Mouse (Mus musculus): ENCODE data around the gene Eci2. TPM values are rescaled to one million over a fixed set of nuclear protein-coding genes. Genes with fewer than 3 reads are reported as not detected.
"Not testable (repeated sequence)": the region's sequence is repeated elsewhere in the genome, so short reads cannot be mapped to it uniquely, and the experiment has no call there.

The Eci2 gene
- total RNA-seq, 2 experiments from 2014 or later, result 58.2 to 59.3 TPM

- DNase-seq, result no peak
These were observed 33.3 kb downstream of the Eci2 start for GRCm38 (mm10) chr13:34993595-34993982.

DNA sequence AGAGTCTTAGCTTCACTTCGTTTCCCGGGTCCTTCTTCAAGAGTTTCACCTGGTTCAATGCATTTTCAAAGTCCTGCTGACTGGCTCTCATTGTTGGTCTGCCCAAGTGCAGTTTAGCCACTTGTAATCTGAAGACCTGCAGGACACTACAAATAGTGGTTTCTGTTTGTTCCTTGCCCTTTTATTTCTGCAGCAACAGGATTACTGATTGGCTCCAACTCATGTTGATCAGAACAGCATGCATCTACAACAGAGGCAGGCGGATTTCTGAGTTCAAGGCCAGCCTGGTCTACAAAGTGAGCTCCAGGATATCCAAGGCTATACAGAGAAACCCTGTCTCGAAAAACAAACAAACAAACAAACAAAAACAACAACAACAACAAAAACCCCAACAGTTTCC lies 33.8 kb downstream of the Eci2 start:
- DNase-seq, result no peak
- intact Hi-C loops (cut with DNase I), result no loop called here

More at GRCm38 (mm10) chr13:34993595-34993982, 33.3 kb downstream of the Eci2 start:
- intact Hi-C loops (cut with DNase I), result no loop called here

DNA sequence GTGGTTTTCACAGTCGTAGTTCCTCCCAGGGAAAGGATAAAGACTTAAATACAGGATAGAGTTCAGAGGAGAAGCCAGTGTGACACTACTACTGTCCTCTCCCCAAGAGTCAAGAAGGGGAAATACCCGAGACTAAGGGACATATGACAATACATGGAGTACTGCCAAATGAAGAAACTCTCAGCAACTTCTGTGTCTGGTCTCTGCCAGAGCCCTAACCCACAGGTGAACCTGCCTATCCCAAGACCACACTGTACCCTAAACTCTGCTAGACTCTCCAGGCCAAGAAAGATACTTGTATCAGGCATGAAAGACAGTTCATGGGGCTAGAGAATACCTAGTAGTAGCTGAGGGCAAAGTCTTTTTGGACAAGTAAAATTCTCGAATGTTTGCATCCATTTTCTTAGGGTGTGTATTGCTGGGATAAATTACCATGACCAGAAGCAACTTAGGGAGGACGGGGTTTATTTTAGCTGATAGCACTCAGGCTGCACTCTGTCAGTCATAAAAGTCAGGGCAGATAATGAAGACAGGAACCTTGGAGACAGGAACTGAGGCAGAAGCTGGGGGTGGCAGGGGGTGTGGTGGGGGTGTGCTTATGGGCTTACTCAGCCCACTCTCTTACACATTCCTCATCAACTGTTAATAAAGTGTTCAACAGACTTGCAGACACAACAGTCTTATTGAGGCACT lies 35.2 kb downstream of the Eci2 start:
- no peak for DNase-seq
- intact Hi-C loops (cut with DNase I), result no loop called here

- intact Hi-C loops (cut with DNase I); DNase-seq: not testable (repeated sequence)
These were observed 43.4 kb downstream of the Eci2 start for GRCm38 (mm10) chr13:34983479-34983878.

DNA sequence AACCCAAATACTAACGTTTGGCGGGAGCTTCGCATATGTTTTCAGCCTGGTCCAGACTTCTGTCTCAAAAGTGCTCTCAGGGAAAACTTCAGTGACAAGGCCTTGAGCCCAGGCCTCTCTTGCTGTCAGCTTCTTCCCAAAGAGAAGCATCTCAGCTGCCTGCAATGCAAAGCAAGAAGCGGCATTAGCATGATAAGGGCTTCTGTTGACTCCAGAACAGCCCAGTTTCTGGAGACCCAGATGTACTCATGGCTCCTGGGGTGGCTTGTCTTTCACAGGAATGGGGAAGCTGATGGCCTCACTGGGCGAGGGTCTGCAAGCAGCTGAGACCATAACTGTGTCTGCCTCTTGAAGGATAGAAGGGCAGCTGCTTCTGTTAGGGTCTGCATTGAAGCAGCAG lies 48.3 kb downstream of the Eci2 start:
- intact Hi-C loops (cut with DNase I); DNase-seq: not testable (repeated sequence)

DNA sequence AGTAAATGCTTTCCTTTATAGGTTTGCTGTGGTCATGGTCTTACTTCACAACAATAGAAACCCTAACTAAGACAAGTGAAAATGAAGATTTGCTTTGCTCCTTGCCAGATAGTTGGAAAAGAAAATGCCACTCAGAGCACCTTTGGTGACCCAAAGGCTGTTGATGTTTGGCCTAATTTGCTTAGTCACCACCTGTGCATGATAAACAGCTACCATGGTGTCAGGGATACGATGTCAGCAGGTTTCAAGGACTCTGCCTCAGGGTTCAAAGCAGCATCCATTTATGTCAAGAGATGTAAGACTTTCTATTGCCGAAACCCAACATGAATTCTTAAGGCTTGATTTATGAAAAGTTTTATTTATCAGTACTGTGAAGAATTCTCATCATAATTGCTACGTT lies 49.5 kb downstream of the Eci2 start:
- intact Hi-C loops (cut with DNase I), result no loop called here
- DNase-seq, result no peak

- no peak for DNase-seq
- intact Hi-C loops (cut with DNase I), result no loop called here
These were observed 50.8 kb downstream of the Eci2 start for GRCm38 (mm10) chr13:34976116-34976515.

GRCm38 (mm10) chr13:34973770-34974169 lies 53.1 kb downstream of the Eci2 start:
- intact Hi-C loops (cut with DNase I), result no loop called here
- no peak for DNase-seq

- intact Hi-C loops (cut with DNase I), result no loop called here
- DNase-seq, result no peak
These were observed 53.7 kb downstream of the Eci2 start for GRCm38 (mm10) chr13:34973149-34973548.

DNA sequence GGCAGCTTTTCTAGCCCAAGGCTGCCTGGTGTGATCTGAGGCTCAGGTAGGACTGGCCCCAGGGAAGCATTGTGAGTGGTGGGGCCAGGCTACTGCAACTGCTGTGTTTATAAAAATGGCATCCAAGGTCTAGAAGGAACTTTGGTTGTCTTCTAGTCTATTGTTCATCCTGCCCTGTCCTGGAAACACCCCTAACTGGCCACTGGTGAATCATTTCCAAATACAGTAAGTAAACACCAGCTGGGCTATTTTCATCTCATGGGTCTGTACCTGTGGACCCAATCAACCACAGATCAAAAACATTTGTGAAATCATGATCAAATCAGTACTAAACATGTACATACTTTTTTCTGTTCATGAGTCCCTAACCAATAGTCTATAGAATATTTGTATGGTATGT lies 54.4 kb downstream of the Eci2 start:
- intact Hi-C loops (cut with DNase I), result not testable (repeated sequence)

GRCm38 (mm10) chr13:34965647-34966046 lies 61.2 kb downstream of the Eci2 start:
- intact Hi-C loops (cut with DNase I); DNase-seq: not testable (repeated sequence)

More for the DNA sequence above, 54.4 kb downstream of the Eci2 start:
- DNase-seq, result not testable (repeated sequence)

- intact Hi-C loops (cut with DNase I), result no loop called here
- no peak for DNase-seq
These were observed 62.0 kb downstream of the Eci2 start for GRCm38 (mm10) chr13:34964866-34965265.

DNA sequence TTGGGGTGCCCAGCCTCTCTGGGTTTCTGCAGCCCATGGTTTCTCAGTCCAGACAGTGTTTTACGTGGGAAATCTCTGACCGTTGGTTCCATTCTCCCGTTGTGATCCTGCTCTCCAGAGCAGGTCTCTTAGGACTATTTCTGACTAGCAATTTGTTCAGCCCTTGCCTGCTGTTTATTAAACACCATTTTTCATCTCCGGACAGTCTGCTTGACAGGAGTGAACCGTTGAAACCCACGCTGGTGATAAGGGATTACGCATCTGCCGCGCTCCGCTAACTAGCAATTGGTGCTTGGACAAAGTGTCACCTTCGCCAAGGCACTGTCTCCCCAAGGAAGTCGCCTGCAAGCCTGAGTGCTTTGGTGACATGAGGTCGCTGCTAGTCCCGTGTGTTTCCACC lies 62.5 kb downstream of the Eci2 start:
- no peak for DNase-seq
- intact Hi-C loops (cut with DNase I), result no loop called here

GRCm38 (mm10) chr13:34963511-34964397 lies 63.1 kb downstream of the Eci2 start, which contains the start of gene Eci3:
Gene Eci3, minus strand, starts transcription at chr13:34963810.
- peak; percentile 8 for DNase-seq
- intact Hi-C loops (cut with DNase I), result no loop called here

DNA sequence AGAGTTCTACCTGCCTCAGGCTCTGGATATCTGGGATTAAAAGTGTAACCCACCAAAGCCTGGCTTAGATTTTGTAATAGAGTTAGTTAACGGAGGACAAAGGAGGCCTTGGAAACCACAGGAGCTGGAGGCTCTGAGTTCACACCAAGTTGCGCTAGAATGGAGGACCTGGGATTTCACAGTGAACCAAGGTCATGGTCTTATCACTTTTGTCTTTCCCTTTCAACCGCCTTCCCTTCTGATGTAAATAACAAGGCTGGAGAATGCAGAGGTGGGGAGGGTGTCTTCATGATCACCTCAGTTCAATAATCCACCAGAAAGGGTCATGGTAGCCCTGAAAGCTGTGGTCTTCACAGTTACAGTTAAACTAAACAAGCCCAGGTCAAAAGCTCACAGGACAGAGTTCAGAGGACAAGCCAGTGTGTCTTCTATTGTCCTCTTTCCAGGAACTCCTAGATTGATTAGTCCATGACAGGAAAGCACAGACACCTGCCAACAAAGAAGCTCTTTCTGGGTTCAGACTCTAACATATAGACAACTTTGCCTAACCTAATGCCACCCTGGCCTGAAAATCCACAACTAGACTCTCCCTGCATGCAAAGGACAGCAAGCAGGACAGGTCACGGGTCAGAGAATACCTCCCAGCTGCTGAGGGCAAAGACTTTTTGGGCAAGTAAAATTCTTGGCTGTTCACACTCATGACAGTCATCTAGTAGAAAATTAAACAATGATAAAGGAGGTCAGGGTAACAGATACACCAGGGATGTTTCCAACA lies 65.7 kb downstream of the Eci2 start:
- no peak for DNase-seq
- intact Hi-C loops (cut with DNase I), result no loop called here

DNA sequence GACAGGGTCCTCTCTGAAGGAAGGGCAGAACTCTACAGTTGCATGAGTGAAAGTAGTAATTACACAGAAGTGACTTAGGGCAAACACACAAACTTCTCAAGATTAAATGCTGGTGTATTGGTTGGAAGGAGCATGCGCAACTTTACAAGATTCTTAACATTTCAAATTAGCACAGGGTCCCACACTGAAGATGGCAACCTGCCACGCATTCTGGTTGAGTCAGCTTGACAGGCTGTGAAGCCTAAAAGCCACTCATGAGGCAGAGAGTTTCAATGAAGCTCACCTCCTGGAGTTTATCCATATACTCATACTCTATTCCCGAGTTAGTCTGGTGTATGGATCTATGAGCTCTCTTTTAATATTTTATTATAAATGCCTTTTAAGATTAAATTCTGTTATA lies 68.7 kb downstream of the Eci2 start:
- DNase-seq, result not testable (repeated sequence)

GRCm38 (mm10) chr13:34956901-34957300 lies 70.0 kb downstream of the Eci2 start:
- intact Hi-C loops (cut with DNase I), result no loop called here

More for the DNA sequence above, 68.7 kb downstream of the Eci2 start:
- intact Hi-C loops (cut with DNase I), result not testable (repeated sequence)

GRCm38 (mm10) chr13:34951437-34951836 lies 75.5 kb downstream of the Eci2 start:
- DNase-seq; intact Hi-C loops (cut with DNase I): not testable (repeated sequence)

More at GRCm38 (mm10) chr13:34956901-34957300, 70.0 kb downstream of the Eci2 start:
- DNase-seq, result no peak

- no peak for DNase-seq
- intact Hi-C loops (cut with DNase I), result no loop called here
These were observed 84.5 kb downstream of the Eci2 start for GRCm38 (mm10) chr13:34942370-34942769.

GRCm38 (mm10) chr13:34934931-34935644 lies 91.8 kb downstream of the Eci2 start:
- intact Hi-C loops (cut with DNase I), result no loop called here
- DNase-seq, result no peak
